16 mouse cellular contexts compared by ENCODE assay signal in genomic region chr9:16275589-16275988, GRCm38 (mm10).
"Had no signal": no experiment of that assay in that cellular context is flagged by ENCODE, and none has a peak within 500 bp of the region (broad histone marks: within the 10 kb centered on the region; RNA-seq: fewer than 3 reads in every experiment).

No protein-coding gene starts in this region.

- H3K4me1 ChIP-seq: limb, embryonic 10.5 days; liver, embryonic 12.5 days; stomach, embryonic 15.5 days had no signal

- H3K27me3 ChIP-seq: liver, embryonic 12.5 days; stomach, embryonic 15.5 days had no signal

- H3K4me2 ChIP-seq: liver, embryonic 12.5 days; lung, embryonic 14.5 days; stomach, embryonic 15.5 days had no signal

- H3K27ac ChIP-seq: left cerebral cortex, adult 2 months; limb, embryonic 10.5 days; liver, embryonic 12.5 days; stomach, embryonic 15.5 days had no signal

- H3K4me3 ChIP-seq: left cerebral cortex, adult 2 months; limb, embryonic 10.5 days; liver, embryonic 12.5 days; myocyte; stomach, embryonic 15.5 days had no signal

- H3K36me3 ChIP-seq: limb, embryonic 10.5 days; liver, embryonic 12.5 days; stomach, embryonic 15.5 days had no signal

- DNase-seq: kidney, adult 8-10 months; kidney, postnatal 25 days; lung, embryonic 14.5 days; lung, postnatal 10 days; lung, postnatal 4 days; right cerebral cortex, postnatal 4 days; spleen, adult 18-20 months; thymus, adult 2 months; thymus, postnatal 25 days had no signal

- H3K9ac ChIP-seq: liver, embryonic 12.5 days; lung, embryonic 14.5 days; stomach, embryonic 15.5 days had no signal

- H3K9me3 ChIP-seq: limb, embryonic 10.5 days; liver, embryonic 12.5 days; stomach, embryonic 15.5 days had no signal

- ATAC-seq: inflammation-experienced regulatory T-cells, adult 6 months; intestine, postnatal 0 days; liver, embryonic 12.5 days had no signal
